Mouse (Mus musculus): ENCODE results near the gene Tomm5.
"Not testable (repeated sequence)": the region's sequence is repeated elsewhere in the genome, so short reads cannot be mapped to it uniquely, and the experiment has no call there.

- not testable (repeated sequence) for TF ChIP-seq TAL1, GATA1 (IDR thresholded peaks at IDR 0.05; ENCODE audit: low read length)
Measured at GRCm38 (mm10) chr4:45063836-45064235, 44.1 kb downstream of the Tomm5 start.

Measured in erythroblast, embryonic 14.5 days (primary cell).